Mouse (Mus musculus) left cerebral cortex, adult 2 months (tissue): ENCODE results near the gene Strada. TPM values are rescaled to one million over a fixed set of nuclear protein-coding genes. Genes with fewer than 3 reads are reported as not detected.
"Not testable (repeated sequence)": the region's sequence is repeated elsewhere in the genome, so short reads cannot be mapped to it uniquely, and the experiment has no call there.

Source experiments
- DNase-seq, 2 experiments: peaks; one replicate each; pipeline ENCODE4 v3.0.0; 2021 to 2022; ENCODE audit warnings: low spot score in 2 of 2, mixed read lengths in 1 of 2; ENCODE audit errors: extremely low spot score in 1 of 2
- H3K27ac ChIP-seq: fragments of 200-600 bp; 2 replicates; pipeline ENCODE4 v1.8.1; 2022
- H3K4me3 ChIP-seq: fragments of 200-600 bp; 2 replicates; pipeline ENCODE4 v1.8.1; 2022
- CTCF ChIP-seq: fragments of 200-600 bp; IDR thresholded peaks from 2 replicates; pipeline ENCODE4 v1.8.1; 2022; ENCODE audit warnings: antibody characterized with exemption, mild to moderate bottlenecking, moderate library complexity
- intact Hi-C: fragments of 180-260 bp; cut with DNase I; formaldehyde crosslinking; loops from one replicate; pipeline ENCODE4 v1.15.1; 2025
- total RNA-seq, 2 experiments: library from RNA; stranded (reverse); gene quantifications; 2 replicates each; pipeline ENCODE4 v1.2.3; 2021

The Strada gene
- total RNA-seq, 2 experiments from 2014 or later: 30.9 to 31.5 TPM

- H3K4me3 ChIP-seq: no peak overlapping the region
- intact Hi-C loops: no loop called here
- peak; percentile 44 for TF ChIP-seq CTCF
- peak overlapping the region; percentile 65 for H3K27ac ChIP-seq
- peak in 1 of 2 experiments; percentile 56 for DNase-seq
Observed at GRCm38 (mm10) chr11:106152132-106152531, 49.8 kb downstream of the Strada start.

DNA sequence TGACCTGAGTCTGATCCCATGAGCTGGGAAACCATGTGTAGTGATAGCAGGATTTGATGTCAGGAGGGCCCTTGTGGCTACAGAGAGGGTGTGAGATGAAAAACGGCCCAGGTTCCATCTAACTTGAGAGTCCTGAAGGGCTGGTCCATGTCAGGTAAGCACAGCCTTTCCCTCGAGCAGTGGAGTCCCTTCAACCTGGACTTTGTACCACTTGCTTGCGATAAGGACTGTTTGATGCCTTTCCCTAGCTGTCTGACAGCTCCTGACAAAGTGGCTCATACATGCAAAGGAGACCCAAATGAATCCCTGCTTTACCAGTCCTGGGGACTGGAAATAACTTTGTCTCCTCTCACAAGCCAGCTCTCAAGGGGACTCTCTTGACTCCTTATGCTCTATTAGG, 50.7 kb downstream of the Strada start:
- Histone ChIP-seq H3K4me3 (no peak overlapping the region), H3K27ac (peak overlapping the region; percentile 65; the same call in 1 of the 2 replicates)
- no peak for TF ChIP-seq CTCF
- no peak for DNase-seq
- intact Hi-C loops: no loop called here

DNA sequence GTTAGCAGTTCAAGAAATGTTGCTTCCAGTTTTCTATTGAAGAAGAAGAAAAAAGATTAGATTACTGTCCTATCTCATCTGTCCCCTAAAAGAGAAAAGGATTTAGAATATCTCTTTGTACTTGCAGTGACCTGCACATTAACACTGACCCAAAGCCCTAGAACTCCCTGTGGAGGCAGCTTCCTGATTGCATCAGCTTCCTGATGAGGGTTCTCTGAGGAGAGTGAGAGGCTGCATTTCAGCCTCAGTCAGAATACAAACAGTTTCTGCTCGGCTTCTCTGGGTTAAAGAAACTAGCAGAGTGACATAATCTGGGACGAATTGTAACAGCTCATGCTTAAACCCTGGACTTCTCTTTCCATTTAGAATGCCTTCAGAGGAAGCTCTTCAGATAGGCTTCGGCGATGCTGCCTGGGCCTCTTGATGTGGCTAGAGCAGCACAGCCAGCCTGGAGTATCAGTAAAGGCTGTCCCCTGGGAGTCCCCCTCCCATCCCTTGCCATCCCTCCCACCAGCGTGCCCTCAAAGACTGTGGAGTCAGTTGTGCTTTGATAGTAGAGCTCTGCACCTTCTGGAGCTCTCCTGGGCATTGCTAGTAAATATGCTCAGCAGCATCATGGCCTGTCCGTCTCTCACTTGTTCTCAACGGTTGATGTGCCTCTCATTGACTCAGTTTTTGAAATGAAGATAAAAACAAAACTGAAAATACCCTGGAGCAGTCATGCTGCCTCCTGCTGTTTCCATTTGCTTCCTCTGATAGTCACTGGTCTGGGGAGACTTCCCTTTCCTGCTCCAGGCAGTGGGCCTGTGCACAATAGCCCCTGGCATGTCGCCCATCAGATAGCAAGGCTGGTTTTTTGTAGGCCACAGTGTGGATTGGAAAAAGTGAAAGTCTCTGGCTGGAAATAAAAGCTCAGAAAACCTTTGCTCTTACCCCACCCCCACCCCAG, 67.1 kb downstream of the Strada start:
- intact Hi-C loops: no loop called here
- DNase-seq: no peak
- no peak; the same call in none of the 2 replicates for TF ChIP-seq CTCF
- no peak overlapping the region; the same call in 1 of the 2 replicates for H3K4me3 ChIP-seq
- H3K27ac ChIP-seq: peak overlapping the region; percentile 76

DNA sequence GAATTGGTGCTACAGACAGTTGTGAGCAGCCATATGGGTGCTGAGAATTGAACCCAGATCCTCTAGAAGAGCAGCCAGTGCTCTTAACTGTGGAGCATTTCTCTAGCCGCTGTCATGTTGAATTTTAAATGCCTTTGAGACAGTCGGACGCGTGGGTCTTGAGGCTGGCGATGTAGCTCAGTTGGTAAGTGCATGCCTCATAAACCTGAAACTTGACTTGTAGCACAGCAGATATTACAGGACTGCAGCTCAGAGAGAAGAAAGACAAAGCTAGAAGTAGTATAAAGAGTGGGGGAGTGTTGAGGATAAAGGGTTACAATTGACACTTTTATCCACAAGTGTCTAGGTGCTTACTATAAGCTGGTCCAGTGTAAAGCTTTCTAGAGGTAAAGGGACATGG, 69.5 kb downstream of the Strada start:
- TF ChIP-seq CTCF: no peak
- Histone ChIP-seq H3K27ac (no peak overlapping the region), H3K4me3 (no peak overlapping the region)
- DNase-seq: no peak
- intact Hi-C loops: no loop called here

DNA sequence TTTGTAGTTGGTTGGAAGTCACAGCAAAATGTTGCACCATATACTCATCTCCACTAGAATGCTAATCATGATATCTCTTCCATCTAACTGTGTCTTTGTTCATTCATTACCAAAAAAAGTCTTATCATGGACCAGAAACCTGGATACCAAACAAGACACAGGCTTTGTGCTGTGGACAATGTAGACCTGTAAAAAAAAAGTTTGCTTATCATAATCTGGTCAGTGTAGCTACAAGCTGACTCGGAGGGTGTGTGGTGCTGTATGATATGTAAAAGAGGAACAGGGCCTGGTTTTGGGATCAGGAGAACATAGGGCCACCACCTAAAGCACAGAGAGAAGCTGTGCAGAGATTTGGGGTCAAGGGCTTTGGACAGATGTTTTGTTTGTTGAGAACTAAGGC, 72.5 kb downstream of the Strada start:
- no peak overlapping the region for H3K4me3 ChIP-seq
- no peak overlapping the region for H3K27ac ChIP-seq
- no peak for DNase-seq
- intact Hi-C loops: no loop called here
- no peak for TF ChIP-seq CTCF

GRCm38 (mm10) chr11:106126727-106127373, 75.1 kb downstream of the Strada start:
- H3K4me3 ChIP-seq, DNase-seq, intact Hi-C loops, H3K27ac ChIP-seq: not testable (repeated sequence)

GRCm38 (mm10) chr11:106125827-106126226, 76.1 kb downstream of the Strada start:
- intact Hi-C loops: no loop called here
- Histone ChIP-seq H3K27ac (no peak overlapping the region), H3K4me3 (no peak overlapping the region)
- TF ChIP-seq CTCF: no peak
- DNase-seq: no peak

DNA sequence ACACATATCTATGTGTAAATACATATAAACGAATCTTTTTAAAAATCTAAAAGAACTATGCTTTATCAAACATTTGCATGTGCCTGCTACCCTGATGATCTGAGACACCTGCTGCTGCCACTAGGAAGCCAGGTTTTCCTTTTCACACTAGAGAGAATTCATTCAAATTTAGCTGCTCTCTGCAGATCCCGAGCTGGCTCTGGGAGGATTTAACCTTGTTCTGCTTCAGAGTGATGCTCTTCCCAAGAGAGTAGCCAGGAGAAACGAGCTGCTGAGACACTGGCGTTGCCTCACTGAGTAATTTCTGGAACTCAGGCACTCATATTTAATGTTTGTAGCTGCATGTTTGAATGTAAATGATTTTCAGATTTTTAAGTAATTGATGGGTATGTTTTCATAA, 77.2 kb downstream of the Strada start:
- DNase-seq: no peak
- no peak for TF ChIP-seq CTCF
- H3K27ac ChIP-seq: no peak overlapping the region
- intact Hi-C loops: no loop called here
- no peak overlapping the region for H3K4me3 ChIP-seq

DNA sequence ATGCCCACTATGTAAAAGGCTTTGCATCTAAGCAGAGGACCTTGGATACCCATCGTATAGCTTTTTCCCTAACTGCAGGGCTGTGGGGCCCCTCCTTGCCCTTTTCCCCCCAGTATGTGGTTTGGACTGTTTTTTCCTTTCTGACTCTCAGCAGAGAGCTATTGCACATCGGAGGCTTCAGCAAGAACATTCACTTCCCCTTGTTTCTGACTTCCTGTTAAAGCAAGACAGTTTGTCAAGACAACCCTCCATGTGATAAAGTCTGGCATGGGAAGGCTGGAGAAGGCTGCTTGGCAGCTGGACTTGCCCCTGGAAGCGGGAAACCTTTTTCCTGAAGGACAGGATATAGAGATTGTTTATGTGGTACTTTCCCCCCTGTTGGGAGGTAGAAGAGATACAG, 79.2 kb downstream of the Strada start:
- Histone ChIP-seq H3K27ac (peak overlapping the region; percentile 5; the same call in 1 of the 2 replicates), H3K4me3 (no peak overlapping the region)
- intact Hi-C loops: no loop called here
- no peak for TF ChIP-seq CTCF
- DNase-seq: no peak

DNA sequence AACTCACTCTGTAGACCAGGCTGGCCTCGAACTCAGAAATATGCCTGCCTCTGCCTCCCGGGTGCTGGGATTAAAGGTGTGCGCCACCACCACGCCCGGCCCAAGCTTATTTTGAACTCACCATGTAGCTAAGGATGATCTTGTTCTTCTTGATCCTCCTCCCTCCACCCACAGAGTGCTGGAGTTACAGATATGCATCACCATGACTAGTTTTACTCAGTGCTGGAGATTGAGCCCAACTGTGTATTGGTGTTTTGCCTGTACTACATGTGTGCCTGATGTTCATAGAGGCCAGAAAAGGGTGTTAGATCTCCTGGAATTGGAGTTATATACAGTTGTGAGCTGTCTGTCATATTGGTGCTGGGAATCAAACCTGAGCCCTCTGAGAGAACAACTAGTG, 79.7 kb downstream of the Strada start:
- intact Hi-C loops: no loop called here
- no peak for TF ChIP-seq CTCF
- H3K27ac ChIP-seq: peak overlapping the region; percentile 5; the same call in 1 of the 2 replicates
- H3K4me3 ChIP-seq: no peak overlapping the region
- no peak for DNase-seq

Other genes with a start within 250 kb of the Strada start
- 10 to 100 TPM; 87.9 to 92.8 TPM for gene Cyb561, start 248.8 kb downstream of the Strada start, total RNA-seq
- 10 to 100 TPM in 1 of 2 experiments, 1 to 10 TPM in 1; 9.1 to 13.0 TPM for gene Ace, start 234.2 kb downstream of the Strada start, total RNA-seq
- gene Ace3, start 207.5 kb downstream of the Strada start, total RNA-seq: not detected
- gene Kcnh6, start 194.0 kb downstream of the Strada start, total RNA-seq: 1 to 10 TPM; 2.3 to 2.4 TPM
- gene Dcaf7, start 165.3 kb downstream of the Strada start, total RNA-seq: 100 to 1,000 TPM; 134 to 142 TPM
- 10 to 100 TPM; 18.0 to 20.2 TPM for gene Taco1, start 136.1 kb downstream of the Strada start, total RNA-seq
- gene Map3k3, start 117.6 kb downstream of the Strada start, total RNA-seq: 10 to 100 TPM; 29.5 to 31.7 TPM
- gene Gm10840, start 41.3 kb downstream of the Strada start, total RNA-seq: not detected
- gene Limd2, start 41.3 kb downstream of the Strada start, total RNA-seq: 10 to 100 TPM; 78.1 to 96.5 TPM
- gene Ccdc47, start 14.2 kb upstream of the Strada start, total RNA-seq: 10 to 100 TPM; 83.2 to 84.8 TPM
- gene Ddx42, start 14.8 kb upstream of the Strada start, total RNA-seq: 10 to 100 TPM; 63.4 to 68.7 TPM
- 10 to 100 TPM; 30.1 to 31.1 TPM for gene Ftsj3, start 53.9 kb upstream of the Strada start, total RNA-seq
- 100 to 1,000 TPM; 187 to 209 TPM for gene Psmc5, start 54.0 kb upstream of the Strada start, total RNA-seq
- gene Smarcd2, start 70.8 kb upstream of the Strada start, total RNA-seq: 10 to 100 TPM; 16.5 to 18.8 TPM
- gene Tcam1, start 74.5 kb upstream of the Strada start, total RNA-seq: not detected
- not detected for gene Gh, start 99.7 kb upstream of the Strada start, total RNA-seq
- gene Cd79b, start 112.6 kb upstream of the Strada start, total RNA-seq: not detected
- not detected for gene Scn4a, start 151.1 kb upstream of the Strada start, total RNA-seq
- gene Prr29, start 163.3 kb upstream of the Strada start, total RNA-seq: not detected
- gene Icam2, start 185.9 kb upstream of the Strada start, total RNA-seq: 1 to 10 TPM; 3.2 to 3.6 TPM